Mouse (Mus musculus) brown adipose tissue, adult 24 weeks (tissue): Measurements from ENCODE around the gene Lrrc3c. TPM values are rescaled to one million over a fixed set of nuclear protein-coding genes. Genes with fewer than 3 reads are reported as not detected.
"Not testable (repeated sequence)": the region's sequence is repeated elsewhere in the genome, so short reads cannot be mapped to it uniquely, and the experiment has no call there.

ENCODE experiments used
- H3K27ac ChIP-seq: fragments of 200-500 bp; replicated peaks from 2 replicates; pipeline ENCODE4 v1.5.1; 2012; ENCODE audit warnings: low read depth, mild to moderate bottlenecking, low read length
- H3K4me1 ChIP-seq: fragments of 200-500 bp; 2 replicates; pipeline ENCODE4 v1.6.1; 2012; ENCODE audit warnings: low read length, mixed read lengths; ENCODE audit not compliant: control insufficient read depth, insufficient read depth, insufficient read length
- H3K4me3 ChIP-seq: fragments of 200-500 bp; 2 replicates; pipeline ENCODE4 v1.5.1; 2012; ENCODE audit warnings: low read depth, mild to moderate bottlenecking, low read length, moderate library complexity; ENCODE audit not compliant: insufficient read depth
- polyA plus RNA-seq: library from polyadenylated mRNA; stranded (reverse); fragments of >200 nt; gene quantifications from 2 replicates; pipeline ENCODE4 v1.2.4, GENCODE M21; 2012; ENCODE audit not compliant: missing spikeins, insufficient read depth, insufficient read length

Gene Lrrc3c
- polyA plus RNA-seq, 1 experiment, result not detected

GRCm38 (mm10) chr11:98595955-98596354, 2.1 kb upstream of the Lrrc3c start:
- Histone ChIP-seq H3K4me3 (no peak overlapping the region), H3K4me1 (no peaks in the 10 kb centered on the region), H3K27ac (no peak overlapping the region)

- Histone ChIP-seq H3K4me3 (no peak overlapping the region), H3K27ac (no peak overlapping the region)
Measured at GRCm38 (mm10) chr11:98597363-98597762, 728 bp upstream of the Lrrc3c start.

GRCm38 (mm10) chr11:98598851-98599290, 780 bp downstream of the Lrrc3c start:
- no peak overlapping the region for H3K27ac ChIP-seq
- H3K4me1 ChIP-seq, result no peaks in the 10 kb centered on the region; the same call in 1 of the 2 replicates
- H3K4me3 ChIP-seq, result peak overlapping the region; percentile 19; the same call in 1 of the 2 replicates

More at GRCm38 (mm10) chr11:98597363-98597762, 728 bp upstream of the Lrrc3c start:
- no peaks in the 10 kb centered on the region; the same call in 1 of the 2 replicates for H3K4me1 ChIP-seq

- no peaks in the 10 kb centered on the region; the same call in 1 of the 2 replicates for H3K4me1 ChIP-seq
- H3K27ac ChIP-seq, result no peak overlapping the region
- H3K4me3 ChIP-seq, result peak overlapping the region; percentile 19; the same call in 1 of the 2 replicates
Measured at GRCm38 (mm10) chr11:98599291-98599690, 1.2 kb downstream of the Lrrc3c start.

GRCm38 (mm10) chr11:98602090-98602690, 4.1 kb downstream of the Lrrc3c start:
- no peak overlapping the region for H3K4me3 ChIP-seq
- H3K27ac ChIP-seq, result no peak overlapping the region
- H3K4me1 ChIP-seq, result no peaks in the 10 kb centered on the region; the same call in 1 of the 2 replicates

- Histone ChIP-seq H3K27ac (no peak overlapping the region), H3K4me3 (no peak overlapping the region), H3K4me1 (no peaks in the 10 kb centered on the region; the same call in 1 of the 2 replicates)
Measured at GRCm38 (mm10) chr11:98603953-98604352, 5.9 kb downstream of the Lrrc3c start.

GRCm38 (mm10) chr11:98604911-98605310, 6.8 kb downstream of the Lrrc3c start:
- not testable (repeated sequence) for H3K4me3 ChIP-seq, H3K4me1 ChIP-seq, H3K27ac ChIP-seq

GRCm38 (mm10) chr11:98606763-98607162, 8.7 kb downstream of the Lrrc3c start:
- no peak overlapping the region for H3K27ac ChIP-seq
- no peaks in the 10 kb centered on the region; the same call in 1 of the 2 replicates for H3K4me1 ChIP-seq
- no peak overlapping the region for H3K4me3 ChIP-seq

- no peaks in the 10 kb centered on the region for H3K4me1 ChIP-seq
- no peak overlapping the region for H3K4me3 ChIP-seq
- no peak overlapping the region for H3K27ac ChIP-seq
Measured at GRCm38 (mm10) chr11:98620791-98621190, 22.7 kb downstream of the Lrrc3c start.

- not testable (repeated sequence) for H3K27ac ChIP-seq, H3K4me1 ChIP-seq
Measured at GRCm38 (mm10) chr11:98623981-98624380, 25.9 kb downstream of the Lrrc3c start.

GRCm38 (mm10) chr11:98624381-98624780, 26.3 kb downstream of the Lrrc3c start:
- not testable (repeated sequence) for H3K4me1 ChIP-seq, H3K4me3 ChIP-seq, H3K27ac ChIP-seq

More at GRCm38 (mm10) chr11:98623981-98624380, 25.9 kb downstream of the Lrrc3c start:
- H3K4me3 ChIP-seq, result not testable (repeated sequence)

- H3K4me1 ChIP-seq, result no peaks in the 10 kb centered on the region
- H3K27ac ChIP-seq, result no peak within 1 kb of the TSS
- H3K4me3 ChIP-seq, result no peak within 1 kb of the TSS
Measured at GRCm38 (mm10) chr11:98625611-98626410, 27.7 kb downstream of the Lrrc3c start, which contains the start of the genes Gm12355 and Gsdma3. Gene Gm12355, minus strand, starts transcription at chr11:98625661. Gene Gsdma3, plus strand, starts transcription at chr11:98626360.

- Histone ChIP-seq H3K27ac (no peak overlapping the region), H3K4me3 (no peak overlapping the region), H3K4me1 (no peaks in the 10 kb centered on the region)
Measured at GRCm38 (mm10) chr11:98628706-98629105, 30.6 kb downstream of the Lrrc3c start.

GRCm38 (mm10) chr11:98630646-98631045, 32.6 kb downstream of the Lrrc3c start:
- H3K27ac ChIP-seq, result no peak overlapping the region
- no peaks in the 10 kb centered on the region for H3K4me1 ChIP-seq
- no peak overlapping the region for H3K4me3 ChIP-seq

GRCm38 (mm10) chr11:98635312-98635970, 37.4 kb downstream of the Lrrc3c start:
- not testable (repeated sequence) for H3K4me3 ChIP-seq, H3K27ac ChIP-seq, H3K4me1 ChIP-seq
